Mouse (Mus musculus): Measurements from ENCODE around the gene Psma4.
"Not testable (repeated sequence)": the region's sequence is repeated elsewhere in the genome, so short reads cannot be mapped to it uniquely, and the experiment has no call there.

Psma4 gene

GRCm38 (mm10) chr9:54950575-54951321, at the start of gene Psma4, which contains the start of gene AY074887:
TSS of gene Psma4 (plus strand) at chr9:54950790.
TSS of gene AY074887 (minus strand) at chr9:54950998.
- peak; percentile 96 for DNase-seq

GRCm38 (mm10) chr9:54909446-54909845, 41.1 kb upstream of the Psma4 start:
- DNase-seq = no peak

GRCm38 (mm10) chr9:54915576-54915975, 35.0 kb upstream of the Psma4 start:
- no peak for DNase-seq

- DNase-seq = peak; percentile 28
Measured at GRCm38 (mm10) chr9:54916401-54916800, 34.2 kb upstream of the Psma4 start.

- peak; percentile 99 for DNase-seq
Measured at GRCm38 (mm10) chr9:54917010-54917677, 33.4 kb upstream of the Psma4 start, which contains the start of gene Hykk. TSS of gene Hykk (plus strand) at chr9:54917283.

GRCm38 (mm10) chr9:54918191-54918590, 32.4 kb upstream of the Psma4 start:
- no peak for DNase-seq

- DNase-seq = no peak
Measured at GRCm38 (mm10) chr9:54918781-54919180, 31.8 kb upstream of the Psma4 start.

- DNase-seq = no peak
Measured at GRCm38 (mm10) chr9:54919946-54920345, 30.6 kb upstream of the Psma4 start.

- no peak for DNase-seq
Measured at GRCm38 (mm10) chr9:54930741-54931140, 19.8 kb upstream of the Psma4 start.

GRCm38 (mm10) chr9:54931765-54932164, 18.8 kb upstream of the Psma4 start:
- no peak for DNase-seq

- no peak for DNase-seq
Measured at GRCm38 (mm10) chr9:54932379-54932778, 18.2 kb upstream of the Psma4 start.

GRCm38 (mm10) chr9:54942071-54942470, 8.5 kb upstream of the Psma4 start:
- DNase-seq = no peak

GRCm38 (mm10) chr9:54944467-54944866, 6.1 kb upstream of the Psma4 start:
- no peak for DNase-seq

- DNase-seq = no peak
Measured at GRCm38 (mm10) chr9:54946256-54946655, 4.3 kb upstream of the Psma4 start.

- no peak for DNase-seq
Measured at GRCm38 (mm10) chr9:54949465-54949864, 1.1 kb upstream of the Psma4 start.

- not testable (repeated sequence) for DNase-seq
Measured at GRCm38 (mm10) chr9:54950162-54950561, 428 bp upstream of the Psma4 start.

GRCm38 (mm10) chr9:54961059-54961458, 10.5 kb downstream of the Psma4 start:
- DNase-seq = no peak

GRCm38 (mm10) chr9:54963669-54964068, 13.1 kb downstream of the Psma4 start:
- DNase-seq = no peak

- DNase-seq = no peak
Measured at GRCm38 (mm10) chr9:54969972-54970637, 19.5 kb downstream of the Psma4 start.

- DNase-seq = peak; percentile 69
Measured at GRCm38 (mm10) chr9:54980674-54981073, 30.1 kb downstream of the Psma4 start, which contains the start of gene Chrna5. TSS of gene Chrna5 (plus strand) at chr9:54980880.

- peak; percentile 83 for DNase-seq
Measured at GRCm38 (mm10) chr9:54981291-54982191, 31.0 kb downstream of the Psma4 start.

GRCm38 (mm10) chr9:54982401-54982800, 31.8 kb downstream of the Psma4 start:
- DNase-seq = no peak

Measured in retina, postnatal 1 day (tissue).